Mouse (Mus musculus): ENCODE measurements around the gene Gpsm1. TPM values are rescaled to one million over a fixed set of nuclear protein-coding genes. Genes with fewer than 3 reads are reported as not detected.

Gpsm1 gene
- total and polyA plus RNA-seq, 3 experiments: 1.4 to 6.9 TPM; not detected in 1

DNA sequence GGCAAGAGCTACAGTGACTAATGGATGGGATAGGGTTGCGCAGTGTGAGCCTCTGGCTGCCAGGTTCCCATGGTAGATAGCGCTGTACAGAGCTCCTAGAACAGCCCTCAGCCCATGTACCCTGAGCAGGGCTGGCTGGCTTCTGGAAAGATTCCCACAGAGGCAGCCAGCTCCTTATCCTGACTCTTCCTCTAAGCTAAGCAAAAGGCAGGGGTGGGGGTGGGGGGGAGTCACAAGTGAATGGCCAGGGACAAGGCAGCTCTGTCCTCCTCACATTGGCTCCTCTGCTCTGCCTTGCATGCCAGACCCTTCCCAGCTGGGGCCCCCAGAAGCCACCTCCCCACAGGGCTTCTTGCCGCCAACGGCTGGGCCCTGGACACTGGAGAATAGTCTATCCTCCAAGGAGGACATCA is 14.7 kb downstream of the Gpsm1 start:
- Histone ChIP-seq H3K4me3 (ENCODE audit: control insufficient read depth in 1 of 2, insufficient read depth in 1 of 2, low read depth in 2 of 2, low read length in 2 of 2) (no peak overlapping the region), H3K27me3 (ENCODE audit: control insufficient read depth in 1 of 2, insufficient read depth in 2 of 2, low read length in 2 of 2) (no peaks in the 10 kb centered on the region), H3K4me1 (ENCODE audit: control insufficient read depth in 1 of 2, insufficient read depth in 2 of 2, low read length in 2 of 2) (no peaks in the 10 kb centered on the region; a peak in 1 of 4 replicates)

DNA sequence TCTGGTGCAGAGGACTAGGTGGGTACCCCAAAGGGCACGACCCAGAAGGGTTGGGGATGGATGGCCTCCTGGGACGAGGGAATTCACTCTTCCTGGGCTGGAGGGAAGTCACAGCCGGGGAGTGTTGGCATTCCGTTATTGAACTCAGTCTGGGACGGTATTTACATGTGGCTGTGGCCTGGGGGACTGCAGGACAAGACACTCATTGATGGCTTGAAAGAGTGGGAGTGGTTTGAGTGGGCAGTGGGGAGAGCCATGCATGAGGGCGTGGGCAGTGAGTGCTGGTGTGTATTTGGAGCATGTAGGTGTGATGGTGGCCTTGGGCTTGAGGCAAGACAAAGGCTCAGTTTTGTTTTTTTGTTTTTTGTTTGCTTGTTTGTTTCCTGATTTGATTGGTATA is 15.4 kb downstream of the Gpsm1 start:
- H3K4me3 ChIP-seq (ENCODE audit: control insufficient read depth in 1 of 2, insufficient read depth in 1 of 2, low read depth in 2 of 2, low read length in 2 of 2): no peak overlapping the region
- no peak for DNase-seq (ENCODE audit: low read depth, low spot score)

More for the DNA sequence above, 14.7 kb downstream of the Gpsm1 start:
- no peak for TF ChIP-seq UBTF (IDR thresholded peaks at IDR 0.05; ENCODE audit: borderline replicate concordance, insufficient read depth, low read depth, low read length)
- DNase-seq (ENCODE audit: low read depth, low spot score): no peak
- Histone ChIP-seq H3K9me3 (replicated peaks; ENCODE audit: insufficient read depth, low read length) (no peaks in the 10 kb centered on the region), H3K36me3 (ENCODE audit: control insufficient read depth in 1 of 2, insufficient read depth in 2 of 2, low read length in 2 of 2) (no peaks in the 10 kb centered on the region), H3K79me2 (ENCODE audit: control insufficient read depth, insufficient read depth, low read length, poor library complexity) (no peaks in the 10 kb centered on the region), H3K9ac (ENCODE audit: control insufficient read depth, low read depth, low read length, poor library complexity, severe bottlenecking) (no peak overlapping the region), H3K27ac (ENCODE audit: control insufficient read depth, low read depth, low read length) (no peak overlapping the region)

DNA sequence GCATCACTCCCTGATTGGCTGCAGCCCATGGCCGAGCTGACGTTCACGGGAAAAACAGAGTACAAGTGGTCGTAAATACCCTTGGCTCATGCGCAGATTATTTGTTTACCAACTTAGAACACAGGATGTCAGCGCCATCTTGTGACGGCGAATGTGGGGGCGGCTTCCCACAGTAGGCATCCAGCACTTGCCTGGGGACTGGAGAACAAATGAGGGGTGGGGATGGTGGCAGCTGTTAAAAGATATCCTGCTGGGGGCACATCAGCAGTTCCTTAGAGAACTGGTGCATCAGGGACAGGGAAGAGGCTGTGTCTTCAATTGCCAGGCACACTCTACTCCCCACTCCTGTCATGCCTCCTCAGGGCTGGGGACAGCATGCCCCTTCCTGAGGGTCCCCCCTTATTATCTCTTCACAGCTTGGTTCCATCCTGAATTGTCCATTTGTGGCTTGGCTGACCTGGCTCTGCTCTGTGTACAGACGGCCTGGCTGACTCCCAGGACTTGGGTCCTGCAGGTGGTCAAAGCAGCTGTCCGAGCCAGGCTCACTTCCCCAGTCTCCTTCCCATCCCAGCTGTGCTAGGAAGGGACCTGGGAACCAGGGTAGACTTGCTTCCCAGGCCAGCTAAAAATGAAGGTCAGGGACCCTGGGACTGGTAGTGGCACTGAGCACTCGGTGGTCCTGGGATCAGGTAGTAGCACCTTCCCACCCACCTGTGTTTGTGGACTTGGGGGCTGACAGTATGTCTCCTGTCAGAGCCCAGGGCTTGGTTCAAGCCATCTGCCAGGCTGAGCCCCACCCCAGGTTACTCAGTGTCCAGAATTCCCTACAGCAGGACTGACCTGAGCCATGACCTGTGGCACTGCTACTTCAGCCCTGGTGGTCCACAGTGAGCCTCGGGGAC is 23.2 kb downstream of the Gpsm1 start:
- Histone ChIP-seq H3K9me3 (replicated peaks; ENCODE audit: insufficient read depth, low read length) (no peaks in the 10 kb centered on the region), H3K4me1 (ENCODE audit: control insufficient read depth in 1 of 2, insufficient read depth in 2 of 2, low read length in 2 of 2) (peaks cover 0 to 12% of the 10 kb centered on the region in 2 experiments; a peak in 2 of 4 replicates), H3K9ac (ENCODE audit: control insufficient read depth, low read depth, low read length, poor library complexity, severe bottlenecking) (no peak overlapping the region), H3K4me3 (ENCODE audit: control insufficient read depth in 1 of 2, insufficient read depth in 1 of 2, low read depth in 2 of 2, low read length in 2 of 2) (no peak overlapping the region), H3K27me3 (ENCODE audit: control insufficient read depth in 1 of 2, insufficient read depth in 2 of 2, low read length in 2 of 2) (no peaks in the 10 kb centered on the region), H3K27ac (ENCODE audit: control insufficient read depth, low read depth, low read length) (no peak overlapping the region), H3K36me3 (ENCODE audit: control insufficient read depth in 1 of 2, insufficient read depth in 2 of 2, low read length in 2 of 2) (no peaks in the 10 kb centered on the region), H3K79me2 (ENCODE audit: control insufficient read depth, insufficient read depth, low read length, poor library complexity) (no peaks in the 10 kb centered on the region)
- TF ChIP-seq ELF1 (IDR thresholded peaks at IDR 0.05; ENCODE audit: low read depth, low read length) (no peak), ZMIZ1 (IDR thresholded peaks at IDR 0.05; ENCODE audit: low read depth, low read length) (no peak), ETS1 (IDR thresholded peaks at IDR 0.05; ENCODE audit: low read depth, low read length) (no peak), GABPA (IDR thresholded peaks at IDR 0.05; ENCODE audit: low read depth, low read length) (no peak), MYB (IDR thresholded peaks at IDR 0.05; ENCODE audit: low read depth, low read length) (no peak), ZKSCAN1 (IDR thresholded peaks at IDR 0.05; ENCODE audit: low read depth, low read length) (no peak), MAZ (IDR thresholded peaks at IDR 0.05; ENCODE audit: low read depth, low read length) (no peak), GATA1 (IDR thresholded peaks at IDR 0.05; ENCODE audit: low read depth, low read length) (no peak), MAX (IDR thresholded peaks at IDR 0.05; ENCODE audit: low read length) (no peak), MYC (IDR thresholded peaks at IDR 0.05; ENCODE audit: low read depth, low read length) (no peak), RAD21 (IDR thresholded peaks at IDR 0.05; ENCODE audit: low read depth, low read length) (no peak), TCF12 (IDR thresholded peaks at IDR 0.05; ENCODE audit: low read depth, low read length) (no peak), EP300 (IDR thresholded peaks at IDR 0.05; ENCODE audit: low read depth in 1 of 2, low read length in 2 of 2) (no peak)
- no peak for DNase-seq (ENCODE audit: low read depth, low spot score)

More for the DNA sequence above, 15.4 kb downstream of the Gpsm1 start:
- TF ChIP-seq POLR2A (IDR thresholded peaks at IDR 0.05; ENCODE audit: control insufficient read depth in 1 of 2, insufficient read depth in 1 of 2, low read depth in 1 of 2, low read length in 2 of 2, poor library complexity in 1 of 2) (no peak), TBP (IDR thresholded peaks at IDR 0.05; ENCODE audit: low read depth, low read length) (no peak), MYB (IDR thresholded peaks at IDR 0.05; ENCODE audit: low read depth, low read length) (no peak), MAZ (IDR thresholded peaks at IDR 0.05; ENCODE audit: low read depth, low read length) (no peak), ETS1 (IDR thresholded peaks at IDR 0.05; ENCODE audit: low read depth, low read length) (no peak), BHLHE40 (IDR thresholded peaks at IDR 0.05; ENCODE audit: borderline replicate concordance, low read depth, low read length) (no peak), GATA1 (IDR thresholded peaks at IDR 0.05; ENCODE audit: low read depth, low read length) (no peak), ZC3H11A (IDR thresholded peaks at IDR 0.05; ENCODE audit: low read depth, low read length) (no peak), KAT2A (conservative IDR thresholded peaks at IDR 0.05; ENCODE audit: low read depth, low read length) (no peak), GABPA (IDR thresholded peaks at IDR 0.05; ENCODE audit: low read depth, low read length) (no peak), NELFE (IDR thresholded peaks at IDR 0.05; ENCODE audit: low read depth, low read length) (no peak), RCOR1 (IDR thresholded peaks at IDR 0.05; ENCODE audit: low read depth, low read length) (no peak), EP300 (IDR thresholded peaks at IDR 0.05; ENCODE audit: low read depth in 1 of 2, low read length in 2 of 2) (no peak), TAL1 (IDR thresholded peaks at IDR 0.05; ENCODE audit: low read length) (no peak), POLR2AphosphoS2 (IDR thresholded peaks at IDR 0.05; ENCODE audit: low read length) (no peak), POLR2AphosphoS5 (IDR thresholded peaks at IDR 0.05; ENCODE audit: borderline replicate concordance, low read depth, low read length) (no peak), ZNF384 (IDR thresholded peaks at IDR 0.05; ENCODE audit: low read depth, low read length) (no peak), MAFK (IDR thresholded peaks at IDR 0.05; ENCODE audit: borderline replicate concordance, low read depth, low read length) (no peak)
- Histone ChIP-seq H3K36me3 (ENCODE audit: control insufficient read depth in 1 of 2, insufficient read depth in 2 of 2, low read length in 2 of 2) (no peaks in the 10 kb centered on the region), H3K9me3 (replicated peaks; ENCODE audit: insufficient read depth, low read length) (no peaks in the 10 kb centered on the region), H3K79me2 (ENCODE audit: control insufficient read depth, insufficient read depth, low read length, poor library complexity) (no peaks in the 10 kb centered on the region), H3K9ac (ENCODE audit: control insufficient read depth, low read depth, low read length, poor library complexity, severe bottlenecking) (no peak overlapping the region), H3K4me1 (ENCODE audit: control insufficient read depth in 1 of 2, insufficient read depth in 2 of 2, low read length in 2 of 2) (no peaks in the 10 kb centered on the region; a peak in 1 of 4 replicates), H3K27ac (ENCODE audit: control insufficient read depth, low read depth, low read length) (no peak overlapping the region), H3K27me3 (ENCODE audit: control insufficient read depth in 1 of 2, insufficient read depth in 2 of 2, low read length in 2 of 2) (no peaks in the 10 kb centered on the region)
